Mouse (Mus musculus): ENCODE data around the gene Sema6c.
"Not testable (repeated sequence)": the region's sequence is repeated elsewhere in the genome, so short reads cannot be mapped to it uniquely, and the experiment has no call there.

Sema6c gene

GRCm38 (mm10) chr3:95159987-95160963 lies at the start of gene Sema6c:
Gene Sema6c, plus strand, starts transcription at chr3:95160457.
- DNase-seq (ENCODE audit: low spot score in 2 of 2): peak; percentile 78 to 89

GRCm38 (mm10) chr3:95110911-95111726 lies 49.1 kb upstream of the Sema6c start, which contains the start of gene Vps72:
Gene Vps72, plus strand, starts transcription at chr3:95111022.
- DNase-seq (ENCODE audit: low spot score in 2 of 2): peak; percentile 87 to 93

- no peak for DNase-seq (ENCODE audit: low spot score in 2 of 2)
These were observed 47.5 kb upstream of the Sema6c start for GRCm38 (mm10) chr3:95112760-95113159.

GRCm38 (mm10) chr3:95117751-95118150 lies 42.5 kb upstream of the Sema6c start:
- no peak for DNase-seq (ENCODE audit: low spot score in 2 of 2)

GRCm38 (mm10) chr3:95121580-95121979 lies 38.7 kb upstream of the Sema6c start:
- DNase-seq (ENCODE audit: low spot score in 2 of 2): no peak

- no peak for DNase-seq (ENCODE audit: low spot score in 2 of 2)
These were observed 36.0 kb upstream of the Sema6c start, which contains the start of gene Tmod4 for GRCm38 (mm10) chr3:95124246-95124645. Gene Tmod4, plus strand, starts transcription at chr3:95124476.

GRCm38 (mm10) chr3:95124972-95125371 lies 35.3 kb upstream of the Sema6c start:
- DNase-seq (ENCODE audit: low spot score in 2 of 2): no peak

GRCm38 (mm10) chr3:95129226-95129651 lies 31.0 kb upstream of the Sema6c start:
- no peak for DNase-seq (ENCODE audit: low spot score in 2 of 2)

- DNase-seq (ENCODE audit: low spot score in 2 of 2): no peak
These were observed 30.2 kb upstream of the Sema6c start for GRCm38 (mm10) chr3:95130081-95130480.

GRCm38 (mm10) chr3:95132389-95132788 lies 27.9 kb upstream of the Sema6c start:
- not testable (repeated sequence) for DNase-seq (ENCODE audit: low spot score in 2 of 2)

GRCm38 (mm10) chr3:95133176-95133575 lies 27.1 kb upstream of the Sema6c start:
- no peak for DNase-seq (ENCODE audit: low spot score in 2 of 2)

- DNase-seq (ENCODE audit: low spot score in 2 of 2): peak; percentile 68 to 92
These were observed 26.6 kb upstream of the Sema6c start, which contains the start of the genes Scnm1 and Lysmd1 for GRCm38 (mm10) chr3:95133680-95134101. Gene Scnm1, minus strand, starts transcription at chr3:95134011. Gene Lysmd1, plus strand, starts transcription at chr3:95134088.

- not testable (repeated sequence) for DNase-seq (ENCODE audit: low spot score in 2 of 2)
These were observed 26.1 kb upstream of the Sema6c start for GRCm38 (mm10) chr3:95134133-95134532.

GRCm38 (mm10) chr3:95135023-95135422 lies 25.2 kb upstream of the Sema6c start:
- peak; percentile 53 to 75 for DNase-seq (ENCODE audit: low spot score in 2 of 2)

GRCm38 (mm10) chr3:95135433-95136052 lies 24.7 kb upstream of the Sema6c start:
- DNase-seq (ENCODE audit: low spot score in 2 of 2): peak in 1 of 2 experiments; percentile 14

- DNase-seq (ENCODE audit: low spot score in 2 of 2): peak in 1 of 2 experiments; percentile 34
These were observed 23.9 kb upstream of the Sema6c start for GRCm38 (mm10) chr3:95136336-95136735.

GRCm38 (mm10) chr3:95139586-95140288 lies 20.5 kb upstream of the Sema6c start:
- no peak for DNase-seq (ENCODE audit: low spot score in 2 of 2)

GRCm38 (mm10) chr3:95140289-95140595 lies 20.0 kb upstream of the Sema6c start:
- no peak for DNase-seq (ENCODE audit: low spot score in 2 of 2)

- no peak for DNase-seq (ENCODE audit: low spot score in 2 of 2)
These were observed 19.5 kb upstream of the Sema6c start for GRCm38 (mm10) chr3:95140795-95141194.

- peak in 1 of 2 experiments; percentile 64 for DNase-seq (ENCODE audit: low spot score in 2 of 2)
These were observed 18.8 kb upstream of the Sema6c start for GRCm38 (mm10) chr3:95141474-95141873.
